Mouse (Mus musculus) embryonic facial prominence, embryonic 11.5 days (tissue): Measurements from ENCODE around the gene Klra9. TPM values are rescaled to one million over a fixed set of nuclear protein-coding genes. Genes with fewer than 3 reads are reported as not detected.
"Not testable (repeated sequence)": the region's sequence is repeated elsewhere in the genome, so short reads cannot be mapped to it uniquely, and the experiment has no call there.

Experiments used
- ATAC-seq: fragments of 200-750 bp; cut with Nextera tagmentation; replicated peaks from 2 replicates; pipeline ENCODE4 v1.8.0; 2017; ENCODE audit warnings: low read depth; ENCODE audit not compliant: insufficient number of reproducible peaks, low FRiP score, low TSS enrichment
- DNase-seq: peaks from one replicate; pipeline ENCODE4 v3.0.0-alpha.2; 2015; ENCODE audit warnings: low spot score
- H3K27ac ChIP-seq: fragments of 300-500 bp; sonication (generic); replicated peaks from 2 replicates; pipeline ENCODE4 v1.5.1; 2014; ENCODE audit warnings: mild to moderate bottlenecking, low read depth, low read length, control low read depth
- H3K27me3 ChIP-seq: fragments of 300-500 bp; sonication (generic); 2 replicates; pipeline ENCODE4 v1.6.1; 2014; ENCODE audit warnings: mild to moderate bottlenecking, low read length, moderate library complexity, mixed read lengths; ENCODE audit not compliant: control insufficient read depth, insufficient read depth
- H3K36me3 ChIP-seq: fragments of 300-500 bp; sonication (generic); replicated peaks from 2 replicates; pipeline ENCODE4 v1.6.1; 2014; ENCODE audit warnings: low read depth, mild to moderate bottlenecking, low read length, moderate library complexity, mixed read lengths; ENCODE audit not compliant: control insufficient read depth, insufficient read depth
- H3K4me1 ChIP-seq: fragments of 300-500 bp; sonication (generic); 2 replicates; pipeline ENCODE4 v1.6.1; 2014; ENCODE audit warnings: low read length, mixed read lengths; ENCODE audit not compliant: control insufficient read depth, insufficient read depth
- H3K4me2 ChIP-seq: fragments of 300-500 bp; sonication (generic); 2 replicates; pipeline ENCODE4 v1.6.1; 2014; ENCODE audit warnings: low read depth, mild to moderate bottlenecking, control low read depth, low read length, moderate library complexity
- H3K4me3 ChIP-seq: fragments of 300-500 bp; sonication (generic); 2 replicates; pipeline ENCODE4 v1.5.1; 2014; ENCODE audit warnings: low read depth, low read length, control low read depth
- H3K9ac ChIP-seq: fragments of 300-500 bp; sonication (generic); replicated peaks from 2 replicates; pipeline ENCODE4 v1.6.1; 2014; ENCODE audit warnings: mild to moderate bottlenecking, control low read depth, low read length
- H3K9me3 ChIP-seq: fragments of 300-500 bp; sonication (generic); replicated peaks from 2 replicates; pipeline ENCODE4 v1.6.1; 2016; ENCODE audit warnings: mild to moderate bottlenecking, low read length, inconsistent platforms, mixed read lengths; ENCODE audit not compliant: control insufficient read depth
- WGBS: fragments of 180-500 bp; shearing (Covaris S2); extraction: QIAGEN DNeasy Blood & Tissue Kit; methylation state at CpG from one replicate; pipeline ENCODE4 v1.1.7; 2014; 5-methylcytosine and 5-hydroxymethylcytosine counted together
- polyA plus RNA-seq: library from polyadenylated mRNA; unstranded; fragments of >200 nt; fragmentation: Nextera tagmentation; extraction: Ambion mirVana; gene quantifications from 2 replicates; pipeline ENCODE4 v1.2.1, GENCODE M21; 2014

Klra9 gene
- polyA plus RNA-seq = not detected in 2 replicates

- not testable (repeated sequence) for H3K36me3 ChIP-seq, H3K9ac ChIP-seq, H3K9me3 ChIP-seq, H3K4me3 ChIP-seq, ATAC-seq, H3K27ac ChIP-seq, H3K4me2 ChIP-seq, H3K4me1 ChIP-seq, DNase-seq, H3K27me3 ChIP-seq
- WGBS = 57% methylated on average over 3 of the region's 3 CpGs
These were observed at the start of gene Klra9 for GRCm38 (mm10) chr6:130193012-130193411. TSS of gene Klra9 (minus strand) at chr6:130193112.

- H3K9me3 ChIP-seq = no peaks in the 10 kb centered on the region
- no peak for ATAC-seq
- no peaks in the 10 kb centered on the region for H3K36me3 ChIP-seq
- no peak for DNase-seq
- no peak overlapping the region for H3K4me3 ChIP-seq
- 85% methylated on average over 2 of the region's 2 CpGs for whole genome bisulfite sequencing
- no peaks in the 10 kb centered on the region for H3K27me3 ChIP-seq
- no peaks in the 10 kb centered on the region for H3K4me1 ChIP-seq
- H3K9ac ChIP-seq = no peak overlapping the region
- no peak overlapping the region for H3K4me2 ChIP-seq
- H3K27ac ChIP-seq = no peak overlapping the region
These were observed 44.6 kb upstream of the Klra9 start for GRCm38 (mm10) chr6:130237536-130237935.

- no peak for ATAC-seq
- Histone ChIP-seq H3K36me3 (no peaks in the 10 kb centered on the region), H3K9ac (no peak overlapping the region), H3K27ac (no peak overlapping the region), H3K4me2 (no peak overlapping the region), H3K4me3 (no peak overlapping the region), H3K9me3 (no peaks in the 10 kb centered on the region), H3K27me3 (no peaks in the 10 kb centered on the region), H3K4me1 (no peaks in the 10 kb centered on the region)
- no peak for DNase-seq
- 51% methylated on average over 1 of the region's 1 CpGs for WGBS
These were observed 43.7 kb upstream of the Klra9 start for GRCm38 (mm10) chr6:130236635-130237034.

DNA sequence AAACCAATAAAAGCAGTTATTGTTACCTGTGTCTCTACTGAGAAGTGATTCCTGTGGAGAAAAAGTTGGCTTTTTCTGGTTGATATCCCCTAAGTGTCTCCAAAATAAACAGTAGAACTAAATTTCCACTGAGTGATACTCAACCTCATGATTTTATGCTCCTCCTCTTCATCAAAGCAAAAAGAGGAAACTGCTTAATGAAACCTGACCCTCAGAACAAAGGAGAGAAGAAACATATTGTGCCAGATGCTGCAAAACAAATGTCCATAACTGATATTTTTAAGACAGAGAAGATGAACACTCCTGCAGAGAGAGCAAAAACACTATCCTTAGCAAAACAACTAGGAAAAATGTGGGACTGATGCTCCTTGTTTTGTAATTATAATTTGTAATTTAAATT is 40.3 kb upstream of the Klra9 start, which contains the start of gene Klra7:
Gene Klra7, minus strand, starts transcription at position 101 of the 400 bp plus-strand sequence.
- H3K4me2 ChIP-seq = no peak within 1 kb of the TSS
- ATAC-seq (no peak), DNase-seq (no peak)
- no peak within 1 kb of the TSS for H3K27ac ChIP-seq
- no peak within 1 kb of the TSS for H3K9ac ChIP-seq
- H3K9me3 ChIP-seq = no peaks in the 10 kb centered on the region
- no peaks in the 10 kb centered on the region for H3K4me1 ChIP-seq
- no peak within 1 kb of the TSS for H3K4me3 ChIP-seq
- no peaks in the 10 kb centered on the region for H3K36me3 ChIP-seq
- H3K27me3 ChIP-seq = no peaks in the 10 kb centered on the region

DNA sequence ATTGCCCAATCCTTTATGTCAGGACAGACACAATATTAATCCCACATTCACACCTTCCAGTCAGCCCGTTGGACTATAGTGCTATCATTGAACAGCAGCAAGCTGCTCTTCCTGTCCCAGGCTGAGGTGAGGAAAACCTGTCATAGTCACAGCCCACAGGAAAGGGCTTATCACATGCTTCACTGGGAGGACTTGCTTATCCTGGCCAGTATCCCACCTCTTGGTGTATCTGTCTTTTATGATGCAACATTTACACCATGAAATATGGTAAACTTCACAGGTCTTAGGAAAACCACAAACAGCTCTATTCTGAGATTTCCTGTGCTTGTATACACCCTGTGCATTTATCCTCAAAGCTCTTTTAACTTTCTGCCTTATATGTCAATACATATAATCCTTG is 4.5 kb upstream of the Klra9 start:
- H3K9ac ChIP-seq, H3K4me3 ChIP-seq, H3K27ac ChIP-seq, H3K4me1 ChIP-seq, DNase-seq, H3K9me3 ChIP-seq, H3K4me2 ChIP-seq, H3K27me3 ChIP-seq, ATAC-seq, H3K36me3 ChIP-seq: not testable (repeated sequence)
- 93% methylated on average over 1 of the region's 1 CpGs for WGBS

DNA sequence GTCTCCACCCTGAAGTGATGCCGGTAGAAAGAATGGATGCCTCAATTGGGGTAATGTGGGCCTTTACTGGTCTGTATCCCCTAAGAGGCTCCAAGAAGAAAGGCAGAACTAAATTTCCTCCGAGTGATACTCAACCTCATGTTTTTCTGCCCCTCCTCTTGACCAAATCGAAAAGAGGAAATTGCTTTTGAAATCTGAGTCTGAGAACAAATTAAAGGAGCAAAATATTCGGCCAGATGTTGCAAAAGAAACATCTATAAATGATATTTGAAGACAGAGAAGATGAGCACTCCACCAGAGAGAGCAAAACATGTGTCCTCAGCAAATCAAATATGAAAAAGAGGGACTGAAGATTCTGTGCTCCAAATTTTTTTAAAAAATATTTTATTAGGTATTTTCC is 63.1 kb downstream of the Klra9 start, which contains the start of gene Klra8:
Gene Klra8, minus strand, starts transcription at position 101 of the 400 bp plus-strand sequence.
- not testable (repeated sequence) for H3K4me2 ChIP-seq, H3K9ac ChIP-seq, H3K36me3 ChIP-seq, H3K4me3 ChIP-seq, ATAC-seq, H3K27me3 ChIP-seq, H3K4me1 ChIP-seq, DNase-seq, H3K9me3 ChIP-seq, H3K27ac ChIP-seq
- 71% methylated on average over 4 of the region's 4 CpGs for WGBS

Other genes with a start within 250 kb of the Klra9 start
- not detected in 2 replicates for gene Klra6, start 166.2 kb downstream of the Klra9 start, polyA plus RNA-seq
- not detected in 2 replicates for gene Klra4, start 125.8 kb downstream of the Klra9 start, polyA plus RNA-seq
- gene Klra8, start 63.2 kb downstream of the Klra9 start, polyA plus RNA-seq = not detected in 2 replicates
- not detected in 2 replicates for gene Klra7, start 40.2 kb upstream of the Klra9 start, polyA plus RNA-seq
- not detected in 2 replicates for gene Klra10, start 88.8 kb upstream of the Klra9 start, polyA plus RNA-seq
- gene Klra3, start 144.5 kb upstream of the Klra9 start, polyA plus RNA-seq = not detected in 2 replicates
- not detected in 2 replicates for gene Klra1, start 193.8 kb upstream of the Klra9 start, polyA plus RNA-seq